Mouse (Mus musculus) heart, postnatal 0 days (tissue): Measurements from ENCODE around the gene Gm44790. TPM values are rescaled to one million over a fixed set of nuclear protein-coding genes. Genes with fewer than 3 reads are reported as not detected.

Source experiments
- ATAC-seq: fragments of 200-750 bp; cut with Nextera tagmentation; 2 replicates; pipeline ENCODE4 v1.8.0; 2017; ENCODE audit warnings: low read depth, moderate number of reproducible peaks, moderate library complexity; ENCODE audit not compliant: insufficient read depth
- DNase-seq: peaks from one replicate; pipeline ENCODE4 v3.0.0-alpha.2; 2016; ENCODE audit warnings: low spot score
- H3K27ac ChIP-seq: fragments of 300-500 bp; sonication (generic); 2 replicates; pipeline ENCODE4 v1.5.1; 2014; ENCODE audit warnings: low read depth, mild to moderate bottlenecking
- H3K27me3 ChIP-seq: fragments of 300-500 bp; sonication (generic); 2 replicates; pipeline ENCODE4 v1.6.1; 2014; ENCODE audit warnings: low read length, mixed read lengths; ENCODE audit not compliant: control insufficient read depth, insufficient read depth
- H3K36me3 ChIP-seq: fragments of 300-500 bp; sonication (generic); replicated peaks from 2 replicates; pipeline ENCODE4 v1.6.1; 2014; ENCODE audit warnings: low read length, mixed read lengths; ENCODE audit not compliant: control insufficient read depth, insufficient read depth
- H3K4me1 ChIP-seq: fragments of 300-500 bp; sonication (generic); 2 replicates; pipeline ENCODE4 v1.6.1; 2014; ENCODE audit warnings: antibody characterized with exemption; ENCODE audit not compliant: control insufficient read depth, insufficient read depth
- H3K4me2 ChIP-seq: fragments of 300-500 bp; sonication (generic); 2 replicates; pipeline ENCODE4 v1.6.1; 2014; ENCODE audit warnings: low read depth, mild to moderate bottlenecking, low read length, moderate library complexity
- H3K4me3 ChIP-seq: fragments of 300-500 bp; sonication (generic); 2 replicates; pipeline ENCODE4 v1.5.1; 2014; ENCODE audit warnings: low read depth, low read length
- H3K9ac ChIP-seq: fragments of 300-500 bp; sonication (generic); replicated peaks from 2 replicates; pipeline ENCODE4 v1.6.1; 2014; ENCODE audit warnings: low read depth, low read length, mixed read lengths
- H3K9me3 ChIP-seq: fragments of 300-500 bp; sonication (generic); replicated peaks from 2 replicates; pipeline ENCODE4 v1.6.1; 2016; ENCODE audit warnings: low read length; ENCODE audit not compliant: control insufficient read depth
- CTCF ChIP-seq: IDR thresholded peaks from 2 replicates; pipeline ENCODE4 v1.5.1; 2016; ENCODE audit warnings: antibody characterized with exemption, control low read depth, low read depth
- EP300 ChIP-seq: IDR thresholded peaks from 2 replicates; pipeline ENCODE4 v1.6.1; 2016; ENCODE audit warnings: antibody characterized with exemption, low read depth
- WGBS: fragments of 180-500 bp; shearing (Covaris S2); extraction: QIAGEN DNeasy Blood & Tissue Kit; methylation state at CpG from one replicate; pipeline ENCODE4 v1.1.7; 2014; 5-methylcytosine and 5-hydroxymethylcytosine counted together
- polyA plus RNA-seq: library from polyadenylated mRNA; unstranded; fragments of >200 nt; fragmentation: Nextera tagmentation; extraction: Ambion mirVana; gene quantifications from 2 replicates; pipeline ENCODE4 v1.2.1, GENCODE M21; 2015
- total RNA-seq: library from RNA; depleted of rRNA; stranded (reverse); fragments of >200 nt; gene quantifications from 2 replicates; pipeline ENCODE4 v1.2.3, GENCODE M21; 2014; ENCODE audit warnings: low replicate concordance

Gene Gm44790
- total and polyA plus RNA-seq, 2 experiments from 2014 or later = not detected

- 78% methylated on average over 6 of the region's 6 CpGs for WGBS
- peak; percentile 21 for DNase-seq
- H3K36me3 ChIP-seq = peaks cover 84% of the 10 kb centered on the region
- H3K4me3 ChIP-seq = no peak overlapping the region
- no peaks in the 10 kb centered on the region for H3K9me3 ChIP-seq
- H3K27me3 ChIP-seq = no peaks in the 10 kb centered on the region
- no peak overlapping the region for H3K27ac ChIP-seq
- no peak overlapping the region for H3K9ac ChIP-seq
- no peak overlapping the region for H3K4me2 ChIP-seq
- ATAC-seq = no peak
- H3K4me1 ChIP-seq = no peaks in the 10 kb centered on the region
- peak; percentile 25 for TF ChIP-seq CTCF
- TF ChIP-seq EP300 = no peak
Observed at GRCm38 (mm10) chr6:86420491-86420890, 6.0 kb upstream of the Gm44790 start.

DNA sequence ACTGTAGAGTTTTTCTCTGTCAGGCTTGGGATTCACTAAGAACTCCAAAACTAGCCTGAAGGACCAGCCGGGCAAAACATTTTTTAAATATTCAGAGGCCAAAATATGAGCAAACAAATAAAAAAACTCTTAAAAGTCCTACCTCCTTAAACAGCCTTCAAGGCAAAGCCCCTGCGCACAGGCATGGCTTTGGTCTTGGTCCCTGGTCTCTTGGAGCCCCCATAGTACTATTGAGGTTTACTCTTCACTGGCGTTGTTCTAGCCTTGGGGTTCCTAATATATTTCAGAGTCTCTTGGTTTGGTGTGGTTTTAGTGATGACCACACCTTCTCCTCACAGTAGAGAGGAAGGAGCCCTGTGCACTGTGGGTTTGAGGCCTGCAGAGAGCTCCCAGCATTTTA lies 5.1 kb downstream of the Gm44790 start:
- no peaks in the 10 kb centered on the region for H3K27me3 ChIP-seq
- H3K36me3 ChIP-seq = peaks cover 84% of the 10 kb centered on the region
- DNase-seq (no peak), ATAC-seq (no peak)
- no peak overlapping the region for H3K4me2 ChIP-seq
- WGBS = 97% methylated on average over 3 of the region's 3 CpGs
- TF ChIP-seq CTCF (no peak), EP300 (no peak)
- H3K4me3 ChIP-seq = no peak overlapping the region
- H3K27ac ChIP-seq = no peak overlapping the region
- no peaks in the 10 kb centered on the region for H3K4me1 ChIP-seq
- no peak overlapping the region for H3K9ac ChIP-seq
- no peaks in the 10 kb centered on the region for H3K9me3 ChIP-seq

GRCm38 (mm10) chr6:86433696-86434095 lies 7.2 kb downstream of the Gm44790 start:
- TF ChIP-seq EP300 (no peak), CTCF (no peak)
- H3K36me3 ChIP-seq = peaks cover 62% of the 10 kb centered on the region
- no peaks in the 10 kb centered on the region for H3K9me3 ChIP-seq
- no peak overlapping the region for H3K27ac ChIP-seq
- 91% methylated on average over 1 of the region's 1 CpGs for WGBS
- H3K4me3 ChIP-seq = no peak overlapping the region
- no peak overlapping the region for H3K4me2 ChIP-seq
- no peak overlapping the region for H3K9ac ChIP-seq
- H3K27me3 ChIP-seq = no peaks in the 10 kb centered on the region
- ATAC-seq (no peak), DNase-seq (no peak)
- H3K4me1 ChIP-seq = no peaks in the 10 kb centered on the region

DNA sequence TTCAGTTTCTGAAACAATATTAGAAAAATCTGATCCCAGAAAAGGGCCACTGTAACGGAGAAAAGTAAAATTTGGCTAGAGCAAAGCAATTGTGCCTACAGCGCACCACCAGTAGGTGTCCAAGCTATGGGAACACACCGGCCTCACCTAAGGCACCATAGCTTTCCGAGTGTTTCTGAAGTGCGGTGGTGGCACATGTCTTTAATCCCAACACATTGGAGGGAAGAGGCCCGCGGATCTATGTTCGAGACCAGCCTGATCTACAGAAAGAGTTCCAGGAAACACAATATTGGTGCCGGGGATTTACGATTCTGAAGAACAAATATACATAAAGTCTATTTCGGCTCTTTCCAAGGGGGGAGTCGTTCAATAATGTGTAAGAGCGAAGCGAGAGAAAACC lies 11.3 kb downstream of the Gm44790 start:
- H3K9ac ChIP-seq = peak overlapping the region; percentile 75
- no peaks in the 10 kb centered on the region for H3K9me3 ChIP-seq
- H3K4me2 ChIP-seq = peak overlapping the region; percentile 93
- H3K4me3 ChIP-seq = peak overlapping the region; percentile 74
- H3K36me3 ChIP-seq = peaks cover 33% of the 10 kb centered on the region
- peaks cover 2% of the 10 kb centered on the region; the same call in 1 of the 2 replicates for H3K4me1 ChIP-seq
- no peaks in the 10 kb centered on the region for H3K27me3 ChIP-seq
- peak; percentile 77 for DNase-seq
- peak overlapping the region; percentile 95 for H3K27ac ChIP-seq
- WGBS = 3% methylated on average over 14 of the region's 14 CpGs
- no peak for TF ChIP-seq EP300
- TF ChIP-seq CTCF = peak; percentile 60
- peak; percentile 68 for ATAC-seq

DNA sequence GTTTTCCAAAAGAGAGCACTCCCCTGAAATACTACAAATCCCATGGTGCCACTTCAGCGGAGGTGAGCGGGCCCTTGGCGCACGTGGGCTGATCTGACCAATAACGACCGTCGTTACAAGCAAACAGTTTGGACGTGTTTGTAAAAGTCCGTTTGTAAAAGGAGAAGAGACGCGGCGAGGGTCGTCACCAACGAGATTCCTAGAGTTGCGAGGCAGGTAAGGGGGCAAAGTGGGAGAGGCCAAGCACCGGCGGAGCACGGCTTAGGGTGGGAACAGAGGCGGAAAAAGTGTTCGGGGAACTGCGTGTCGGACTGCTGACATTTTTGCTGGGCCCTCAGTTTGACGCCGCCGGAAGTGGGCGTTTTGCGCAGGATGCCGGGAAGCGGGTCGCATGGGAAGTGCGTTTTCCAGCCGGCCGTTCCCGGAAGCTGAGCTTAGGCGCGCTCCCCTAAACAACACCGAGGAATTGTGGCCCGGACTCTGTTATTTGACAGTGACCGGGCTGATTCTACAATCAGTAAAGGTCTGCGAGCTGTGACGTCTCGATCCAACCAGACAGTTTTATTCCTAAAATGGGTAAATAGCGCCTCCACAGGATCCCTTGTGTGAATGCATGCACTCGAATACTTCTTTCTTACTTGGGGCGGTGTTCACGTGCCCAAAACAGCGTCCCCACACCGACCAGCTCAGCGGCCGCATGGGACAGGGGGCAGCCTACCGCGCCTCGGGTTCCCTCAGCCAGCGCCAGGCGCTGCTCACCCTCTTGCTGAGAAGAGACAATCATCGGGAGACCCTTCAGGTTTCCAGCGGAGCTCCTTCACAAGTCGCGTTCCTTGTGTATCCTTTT lies 12.0 kb downstream of the Gm44790 start, which contains the start of gene C87436:
C87436 (plus strand) TSS at position 103 of the 847 bp plus-strand sequence.
- H3K4me1 ChIP-seq = peaks cover 2% of the 10 kb centered on the region; the same call in 1 of the 2 replicates
- under 1% methylated on average over 59 of the region's 59 CpGs for WGBS

More for the DNA sequence above, 12.0 kb downstream of the Gm44790 start, which contains the start of gene C87436:
- DNase-seq (peak; percentile 96), ATAC-seq (peak; percentile 95)
- H3K9me3 ChIP-seq = no peaks in the 10 kb centered on the region
- peak within 1 kb of the TSS; percentile 93 for H3K4me2 ChIP-seq
- H3K27me3 ChIP-seq = no peaks in the 10 kb centered on the region
- H3K4me3 ChIP-seq = peak within 1 kb of the TSS; percentile 74
- H3K36me3 ChIP-seq = peaks cover 27% of the 10 kb centered on the region
- peak within 1 kb of the TSS; percentile 75 for H3K9ac ChIP-seq
- TF ChIP-seq EP300 (peak; percentile 81; the same call in 1 of the 2 replicates), CTCF (peak; percentile 34)
- peak within 1 kb of the TSS; percentile 95 for H3K27ac ChIP-seq
